Mouse (Mus musculus) embryonic facial prominence, embryonic 11.5 days (tissue): ENCODE measurements around the gene Tmprss9. TPM values are rescaled to one million over a fixed set of nuclear protein-coding genes. Genes with fewer than 3 reads are reported as not detected.

ENCODE experiments used
- ATAC-seq: fragments of 200-750 bp; cut with Nextera tagmentation; replicated peaks from 2 replicates; pipeline ENCODE4 v1.8.0; 2017; ENCODE audit warnings: low read depth; ENCODE audit not compliant: insufficient number of reproducible peaks, low FRiP score, low TSS enrichment
- DNase-seq: peaks from one replicate; pipeline ENCODE4 v3.0.0-alpha.2; 2015; ENCODE audit warnings: low spot score
- H3K27ac ChIP-seq: fragments of 300-500 bp; sonication (generic); replicated peaks from 2 replicates; pipeline ENCODE4 v1.5.1; 2014; ENCODE audit warnings: mild to moderate bottlenecking, low read depth, low read length, control low read depth
- H3K27me3 ChIP-seq: fragments of 300-500 bp; sonication (generic); 2 replicates; pipeline ENCODE4 v1.6.1; 2014; ENCODE audit warnings: mild to moderate bottlenecking, low read length, moderate library complexity, mixed read lengths; ENCODE audit not compliant: control insufficient read depth, insufficient read depth
- H3K36me3 ChIP-seq: fragments of 300-500 bp; sonication (generic); replicated peaks from 2 replicates; pipeline ENCODE4 v1.6.1; 2014; ENCODE audit warnings: low read depth, mild to moderate bottlenecking, low read length, moderate library complexity, mixed read lengths; ENCODE audit not compliant: control insufficient read depth, insufficient read depth
- H3K4me1 ChIP-seq: fragments of 300-500 bp; sonication (generic); 2 replicates; pipeline ENCODE4 v1.6.1; 2014; ENCODE audit warnings: low read length, mixed read lengths; ENCODE audit not compliant: control insufficient read depth, insufficient read depth
- H3K4me2 ChIP-seq: fragments of 300-500 bp; sonication (generic); 2 replicates; pipeline ENCODE4 v1.6.1; 2014; ENCODE audit warnings: low read depth, mild to moderate bottlenecking, control low read depth, low read length, moderate library complexity
- H3K4me3 ChIP-seq: fragments of 300-500 bp; sonication (generic); 2 replicates; pipeline ENCODE4 v1.5.1; 2014; ENCODE audit warnings: low read depth, low read length, control low read depth
- H3K9ac ChIP-seq: fragments of 300-500 bp; sonication (generic); replicated peaks from 2 replicates; pipeline ENCODE4 v1.6.1; 2014; ENCODE audit warnings: mild to moderate bottlenecking, control low read depth, low read length
- H3K9me3 ChIP-seq: fragments of 300-500 bp; sonication (generic); replicated peaks from 2 replicates; pipeline ENCODE4 v1.6.1; 2016; ENCODE audit warnings: mild to moderate bottlenecking, low read length, inconsistent platforms, mixed read lengths; ENCODE audit not compliant: control insufficient read depth
- WGBS: fragments of 180-500 bp; shearing (Covaris S2); extraction: QIAGEN DNeasy Blood & Tissue Kit; methylation state at CpG from one replicate; pipeline ENCODE4 v1.1.7; 2014; 5-methylcytosine and 5-hydroxymethylcytosine counted together
- polyA plus RNA-seq: library from polyadenylated mRNA; unstranded; fragments of >200 nt; fragmentation: Nextera tagmentation; extraction: Ambion mirVana; gene quantifications from 2 replicates; pipeline ENCODE4 v1.2.1, GENCODE M21; 2014

Gene Tmprss9
- polyA plus RNA-seq, 1 experiment from 2014 or later: 0.06 TPM

- Histone ChIP-seq H3K27ac (peak overlapping the region; percentile 56; the same call in 1 of the 2 replicates), H3K4me3 (peak overlapping the region; percentile 36; the same call in 1 of the 2 replicates), H3K9ac (peak overlapping the region; percentile 2), H3K36me3 (no peaks in the 10 kb centered on the region), H3K9me3 (no peaks in the 10 kb centered on the region), H3K4me2 (peak overlapping the region; percentile 79), H3K4me1 (peaks cover 25% of the 10 kb centered on the region), H3K27me3 (peaks cover 10% of the 10 kb centered on the region)
- 12% methylated on average over 15 of the region's 15 CpGs for WGBS
- ATAC-seq (peak; percentile 53; the same call in 1 of the 2 replicates), DNase-seq (peak; percentile 68)
These were observed 67.3 kb downstream of the Tmprss9 start for GRCm38 (mm10) chr10:80938831-80939550.

GRCm38 (mm10) chr10:80939671-80940070 is 68.0 kb downstream of the Tmprss9 start:
- Histone ChIP-seq H3K4me1 (peaks cover 25% of the 10 kb centered on the region), H3K27ac (peak overlapping the region; percentile 56; the same call in 1 of the 2 replicates), H3K9ac (peak overlapping the region; percentile 47), H3K4me2 (peak overlapping the region; percentile 79), H3K9me3 (no peaks in the 10 kb centered on the region), H3K36me3 (no peaks in the 10 kb centered on the region), H3K4me3 (peak overlapping the region; percentile 36), H3K27me3 (0 out of 2 replicates have a peak, but pooled peaks cover 4% of the 10 kb centered on the region)
- WGBS: 7% methylated on average over 28 of the region's 28 CpGs
- DNase-seq (peak; percentile 86), ATAC-seq (peak; percentile 16)

GRCm38 (mm10) chr10:80940320-80940987 is 68.8 kb downstream of the Tmprss9 start:
- Histone ChIP-seq H3K36me3 (no peaks in the 10 kb centered on the region), H3K4me2 (no peak overlapping the region; the same call in 1 of the 2 replicates), H3K27ac (no peak overlapping the region), H3K4me3 (no peak overlapping the region), H3K27me3 (0 out of 2 replicates have a peak, but pooled peaks cover 4% of the 10 kb centered on the region), H3K9ac (no peak overlapping the region), H3K4me1 (peaks cover 25% of the 10 kb centered on the region), H3K9me3 (no peaks in the 10 kb centered on the region)
- ATAC-seq (no peak), DNase-seq (no peak)
- WGBS: 40% methylated on average over 8 of the region's 8 CpGs

GRCm38 (mm10) chr10:80940988-80941347 is 69.3 kb downstream of the Tmprss9 start:
- 86% methylated on average over 2 of the region's 2 CpGs for WGBS
- no peak overlapping the region for H3K4me2 ChIP-seq
- H3K9ac ChIP-seq: no peak overlapping the region

GRCm38 (mm10) chr10:80942919-80943318 is 71.3 kb downstream of the Tmprss9 start:
- no peaks in the 10 kb centered on the region for H3K9me3 ChIP-seq
- DNase-seq: no peak
- H3K27ac ChIP-seq: no peak overlapping the region
- H3K4me1 ChIP-seq: peaks cover 9% of the 10 kb centered on the region
- H3K27me3 ChIP-seq: no peaks in the 10 kb centered on the region
- WGBS: 48% methylated on average over 8 of the region's 8 CpGs
- H3K4me3 ChIP-seq: no peak overlapping the region
- H3K4me2 ChIP-seq: no peak overlapping the region
- no peaks in the 10 kb centered on the region for H3K36me3 ChIP-seq
- H3K9ac ChIP-seq: no peak overlapping the region
- ATAC-seq: no peak

More at GRCm38 (mm10) chr10:80940988-80941347, 69.3 kb downstream of the Tmprss9 start:
- no peak overlapping the region for H3K4me3 ChIP-seq
- DNase-seq (no peak), ATAC-seq (no peak)
- H3K27me3 ChIP-seq: 0 out of 2 replicates have a peak, but pooled peaks cover 4% of the 10 kb centered on the region
- no peak overlapping the region for H3K27ac ChIP-seq
- no peaks in the 10 kb centered on the region for H3K36me3 ChIP-seq
- H3K9me3 ChIP-seq: no peaks in the 10 kb centered on the region
- H3K4me1 ChIP-seq: peaks cover 23% of the 10 kb centered on the region

- peaks cover 8% of the 10 kb centered on the region; the same call in 1 of the 2 replicates for H3K4me1 ChIP-seq
- no peaks in the 10 kb centered on the region for H3K9me3 ChIP-seq
- 89% methylated on average over 9 of the region's 9 CpGs for WGBS
- no peak overlapping the region for H3K9ac ChIP-seq
- H3K36me3 ChIP-seq: no peaks in the 10 kb centered on the region
- no peak overlapping the region for H3K4me3 ChIP-seq
- DNase-seq: no peak
- H3K4me2 ChIP-seq: no peak overlapping the region
- no peak for ATAC-seq
- H3K27ac ChIP-seq: no peak overlapping the region
- H3K27me3 ChIP-seq: no peaks in the 10 kb centered on the region
These were observed 72.1 kb downstream of the Tmprss9 start for GRCm38 (mm10) chr10:80943701-80944100.

GRCm38 (mm10) chr10:80944231-80944630 is 72.6 kb downstream of the Tmprss9 start:
- Histone ChIP-seq H3K27ac (no peak overlapping the region), H3K4me2 (no peak overlapping the region), H3K9me3 (no peaks in the 10 kb centered on the region), H3K4me3 (no peak overlapping the region), H3K27me3 (no peaks in the 10 kb centered on the region), H3K9ac (no peak overlapping the region), H3K4me1 (peaks cover 5% of the 10 kb centered on the region; the same call in 1 of the 2 replicates), H3K36me3 (no peaks in the 10 kb centered on the region)
- DNase-seq (no peak), ATAC-seq (no peak)
- WGBS: 84% methylated on average over 5 of the region's 5 CpGs
